Mouse (Mus musculus): ENCODE data around the gene Rab42.
A peak's percentile ranks its signal among the peaks of the same experiment; 100 is the strongest.

The Rab42 gene

GRCm38 (mm10) chr4:132302939-132303479 is at the start of gene Rab42:
Gene Rab42, minus strand, starts transcription at chr4:132303385.
- peak; percentile 77 for DNase-seq

DNA sequence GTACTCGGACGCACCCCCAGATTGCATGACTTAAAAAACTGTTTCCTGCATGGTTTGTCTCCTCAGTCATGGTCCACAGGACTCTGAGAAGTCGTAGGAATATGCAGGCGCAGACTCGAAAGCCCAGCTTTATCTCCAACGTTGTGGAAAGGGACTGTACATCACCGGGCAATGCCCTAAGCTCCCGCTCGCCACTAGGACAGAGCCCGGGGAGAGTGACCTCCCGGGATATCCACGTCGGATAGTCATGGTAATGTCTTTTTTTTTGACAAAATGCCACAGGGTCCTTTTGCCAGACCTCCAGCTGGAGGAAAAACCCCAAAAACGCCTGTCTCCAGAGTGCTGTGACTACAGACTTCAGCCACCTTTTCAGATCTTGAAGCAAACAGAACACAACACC is 49.6 kb upstream of the Rab42 start:
- DNase-seq, result no peak

DNA sequence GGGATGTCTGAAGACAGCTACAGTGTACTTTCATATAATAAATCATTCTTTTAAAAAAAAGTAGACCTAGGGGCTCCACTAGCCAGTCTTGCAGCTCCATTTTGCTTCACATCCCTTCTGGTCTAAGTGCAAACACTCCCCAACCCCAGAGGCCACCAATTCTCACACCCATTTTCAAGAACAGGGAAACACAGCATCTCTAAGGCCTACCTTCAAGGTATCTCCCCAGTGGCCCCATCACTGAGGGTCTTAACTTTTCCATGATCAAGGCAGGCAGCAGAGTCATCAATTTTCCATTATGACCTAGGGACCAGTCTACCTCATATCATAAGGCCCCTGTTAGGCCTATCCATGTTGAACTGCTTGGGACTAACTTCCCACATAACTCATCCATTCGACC is 48.2 kb upstream of the Rab42 start:
- DNase-seq, result no peak

GRCm38 (mm10) chr4:132350854-132351253 is 47.7 kb upstream of the Rab42 start:
- no peak for DNase-seq

- DNase-seq, result no peak
Observed at GRCm38 (mm10) chr4:132350123-132350740, 47.0 kb upstream of the Rab42 start.

DNA sequence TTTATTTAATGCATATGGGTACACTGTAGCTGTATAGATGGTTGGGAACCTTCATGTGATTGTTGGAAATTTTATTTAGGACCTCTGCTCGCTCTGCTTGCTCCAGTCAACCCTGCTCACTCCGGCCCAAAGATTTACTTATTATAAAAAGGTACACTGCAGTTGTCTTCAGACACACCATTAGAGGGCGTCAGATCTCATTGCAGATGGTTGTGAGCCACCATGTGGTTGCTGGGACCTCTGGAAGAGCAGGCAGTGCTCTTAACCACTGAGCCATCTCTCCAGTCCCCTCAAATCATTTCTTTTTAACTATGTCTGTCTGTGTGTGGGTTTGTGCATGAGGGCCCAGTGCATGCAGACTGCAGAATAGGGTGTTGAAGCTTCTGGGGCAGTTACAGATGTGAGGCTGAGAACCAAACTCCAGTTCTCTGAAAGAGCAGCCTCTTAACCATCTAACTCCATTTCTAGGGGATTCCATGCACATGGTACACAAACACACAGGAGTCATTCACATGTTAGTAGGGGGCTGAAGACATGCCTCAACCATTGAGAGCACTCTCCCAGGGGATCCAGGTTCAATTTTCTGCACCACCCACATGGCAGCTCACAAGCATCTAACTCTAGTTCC is 46.4 kb upstream of the Rab42 start:
- DNase-seq, result no peak

GRCm38 (mm10) chr4:132346661-132347060 is 43.5 kb upstream of the Rab42 start:
- DNase-seq, result no peak

GRCm38 (mm10) chr4:132346261-132346660 is 43.1 kb upstream of the Rab42 start:
- no peak for DNase-seq

- no peak for DNase-seq
Observed at GRCm38 (mm10) chr4:132345843-132346212, 42.6 kb upstream of the Rab42 start.

- peak; percentile 92 for DNase-seq
Observed at GRCm38 (mm10) chr4:132345135-132345842, 42.1 kb upstream of the Rab42 start.

GRCm38 (mm10) chr4:132344403-132345134 is 41.4 kb upstream of the Rab42 start:
- DNase-seq, result peak; percentile 15

- no peak for DNase-seq
Observed at GRCm38 (mm10) chr4:132341451-132341850, 38.3 kb upstream of the Rab42 start.

DNA sequence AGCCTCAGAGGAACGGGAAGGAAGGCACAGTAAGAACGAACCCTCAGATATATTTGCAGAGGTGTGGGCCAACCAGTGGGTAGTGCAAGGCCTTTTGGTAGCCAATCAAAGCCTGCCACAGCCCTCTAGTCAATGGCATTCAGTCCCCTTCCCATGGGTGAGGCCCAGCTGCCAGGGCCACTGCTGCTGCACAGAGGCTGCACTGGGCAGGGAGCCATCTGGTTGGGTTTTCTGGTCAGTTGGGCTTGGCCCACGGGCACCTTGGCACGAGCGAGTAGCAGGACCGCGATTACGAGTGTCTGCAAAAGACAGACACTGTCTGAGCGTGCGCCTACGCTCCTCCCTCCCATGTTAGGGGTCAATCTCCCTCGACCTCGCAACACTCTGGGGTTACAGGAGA is 35.8 kb upstream of the Rab42 start:
- DNase-seq, result peak; percentile 39

DNA sequence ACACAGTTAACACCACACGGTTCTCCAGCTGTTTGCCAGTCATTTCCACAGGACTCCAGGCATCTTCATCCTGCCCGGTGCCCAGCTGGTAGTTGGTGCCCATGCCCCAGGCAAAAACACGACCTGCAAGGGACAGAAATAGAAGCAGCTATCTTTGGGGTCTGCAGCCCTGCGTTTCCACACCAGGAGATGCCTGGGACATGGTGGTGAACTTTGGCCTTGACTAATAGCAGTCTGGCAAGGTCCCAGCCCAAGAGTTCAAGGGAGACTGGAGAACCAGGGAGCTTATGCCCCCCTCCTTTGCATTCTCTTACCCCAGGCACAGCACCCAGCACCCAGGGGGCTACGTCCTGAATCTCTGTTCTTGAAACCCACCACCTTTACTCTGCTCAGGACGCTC is 29.7 kb upstream of the Rab42 start:
- DNase-seq, result no peak

GRCm38 (mm10) chr4:132331960-132332359 is 28.8 kb upstream of the Rab42 start:
- no peak for DNase-seq

- no peak for DNase-seq
Observed at GRCm38 (mm10) chr4:132329835-132330354, 26.7 kb upstream of the Rab42 start.

DNA sequence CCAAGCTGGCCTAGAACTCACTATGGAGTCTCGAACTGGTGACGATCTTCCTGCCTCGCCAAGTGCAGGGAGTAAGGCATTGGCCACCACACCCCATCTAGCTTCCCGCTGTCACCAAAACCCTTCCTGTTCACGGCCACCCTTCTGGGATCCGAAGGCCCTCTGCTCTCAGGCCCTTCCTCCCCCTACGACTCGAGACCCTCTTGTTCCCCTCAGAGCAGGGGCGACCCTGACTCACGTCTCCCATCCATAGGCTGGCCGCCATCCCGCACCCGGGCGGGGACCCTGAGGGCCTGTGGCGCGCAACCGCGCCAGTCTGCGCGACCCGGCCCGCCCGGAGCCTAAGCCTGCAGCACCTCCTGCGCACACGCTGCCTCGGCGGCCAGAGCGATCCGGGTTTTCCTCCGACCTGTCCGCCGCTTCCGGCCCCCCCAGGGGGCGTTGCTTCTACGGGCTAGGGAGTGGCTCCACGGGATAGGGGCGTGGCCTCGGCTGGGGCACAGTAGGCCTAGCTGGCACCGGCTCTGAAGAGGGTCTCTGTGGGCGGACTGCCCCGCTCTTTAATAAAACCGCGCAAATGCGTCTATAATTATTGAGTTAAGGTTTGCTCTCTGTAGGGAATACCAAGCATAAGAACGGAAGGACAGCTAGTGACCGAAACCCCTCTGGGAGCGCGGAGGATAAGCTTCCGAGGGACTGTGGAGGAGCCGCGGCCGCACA is 26.1 kb upstream of the Rab42 start, which contains the start of gene Trnau1ap:
Gene Trnau1ap, minus strand, starts transcription at position 424 of the 720 bp plus-strand sequence.
- DNase-seq, result peak; percentile 92

DNA sequence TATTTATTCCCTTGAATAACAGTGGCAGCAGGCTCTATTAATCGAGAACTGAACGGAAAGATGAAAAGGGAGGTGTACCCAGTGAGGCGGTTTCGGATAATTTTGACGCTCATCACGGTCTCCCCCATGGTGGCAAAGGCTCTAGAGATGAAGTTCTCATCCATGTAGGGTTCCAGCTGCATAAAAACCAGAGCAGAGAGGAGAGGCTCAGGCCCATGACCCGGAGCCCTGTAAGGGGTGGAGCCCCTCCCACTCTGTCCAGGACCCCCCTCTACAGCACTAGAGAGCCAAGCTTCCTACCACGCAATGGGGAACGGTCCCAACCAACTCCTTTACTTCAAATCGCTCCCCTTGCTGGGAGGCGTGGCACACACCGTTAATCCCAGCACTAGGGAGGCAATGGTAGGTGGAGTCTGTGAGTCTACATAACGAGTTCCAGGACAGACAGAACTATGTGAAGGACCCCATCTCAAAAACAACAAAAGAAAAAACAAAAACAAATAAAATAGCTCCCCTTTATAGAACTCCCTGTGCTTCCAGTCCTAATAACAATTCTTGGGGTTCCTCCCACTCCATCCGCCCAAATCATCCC is 25.3 kb upstream of the Rab42 start:
- no peak for DNase-seq

GRCm38 (mm10) chr4:132326481-132326880 is 23.3 kb upstream of the Rab42 start:
- DNase-seq, result no peak

DNA sequence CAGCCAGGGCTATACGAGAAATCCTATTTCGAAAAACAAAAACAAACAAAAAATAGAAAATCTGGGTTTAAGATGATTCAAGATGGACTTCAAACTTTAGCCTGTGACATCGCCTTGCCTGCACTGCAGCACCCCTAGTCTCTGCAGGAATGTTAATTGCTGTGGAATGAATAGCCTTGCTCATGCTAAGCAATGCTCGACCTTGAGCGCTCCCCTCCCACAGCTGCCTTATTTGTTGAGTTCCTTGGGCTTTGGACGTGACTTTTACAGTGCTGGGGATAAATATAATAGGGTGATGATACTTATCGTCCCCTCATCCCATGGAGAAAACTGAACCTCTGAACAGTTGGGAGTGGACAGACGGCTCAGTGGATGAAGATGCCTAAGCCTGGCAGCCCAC is 12.5 kb upstream of the Rab42 start:
- DNase-seq, result no peak

DNA sequence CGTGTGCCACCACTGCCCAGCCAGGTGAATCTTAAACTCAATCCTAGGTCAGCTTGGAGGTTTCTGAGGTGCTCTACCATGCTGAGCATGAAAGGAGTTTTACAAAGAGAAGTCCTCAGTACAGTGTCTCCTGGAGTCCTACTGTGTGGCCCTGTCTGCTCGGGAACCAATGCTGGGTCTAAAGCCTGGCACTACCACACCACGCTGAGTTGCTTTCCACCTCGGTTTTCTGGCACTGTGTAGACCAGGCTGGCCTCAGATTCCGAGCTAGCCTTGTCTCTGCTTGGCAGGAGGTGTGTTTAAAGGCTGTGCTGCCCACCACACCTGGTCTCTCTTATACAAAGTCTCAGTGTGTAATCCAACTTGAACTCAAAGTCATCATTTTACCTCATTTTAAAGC is 9.4 kb upstream of the Rab42 start:
- DNase-seq, result no peak

DNA sequence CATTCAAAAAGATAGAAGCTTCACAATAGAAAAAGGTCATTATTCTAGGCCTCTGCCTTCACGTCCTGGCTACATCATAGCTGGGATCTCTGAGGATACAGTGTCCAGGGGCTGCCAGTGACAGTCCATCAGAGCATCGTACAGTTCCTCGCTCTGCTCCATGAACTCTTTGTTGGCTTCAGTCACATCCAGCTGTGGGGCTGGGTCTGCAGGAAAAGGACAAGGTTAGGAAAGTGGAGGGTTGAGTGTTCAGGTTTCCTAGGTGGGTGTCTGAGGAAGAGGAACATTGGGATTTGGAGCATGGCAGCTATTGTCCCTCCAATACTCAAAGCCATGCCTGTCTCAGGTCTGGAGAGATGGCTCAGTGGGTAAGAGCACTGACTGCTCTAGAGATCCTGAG is 8.6 kb upstream of the Rab42 start:
- no peak for DNase-seq

Data from right cerebral cortex, adult 18-20 months (tissue).